Mouse (Mus musculus): Measurements from ENCODE around the gene Mier2.

Mier2 gene

DNA sequence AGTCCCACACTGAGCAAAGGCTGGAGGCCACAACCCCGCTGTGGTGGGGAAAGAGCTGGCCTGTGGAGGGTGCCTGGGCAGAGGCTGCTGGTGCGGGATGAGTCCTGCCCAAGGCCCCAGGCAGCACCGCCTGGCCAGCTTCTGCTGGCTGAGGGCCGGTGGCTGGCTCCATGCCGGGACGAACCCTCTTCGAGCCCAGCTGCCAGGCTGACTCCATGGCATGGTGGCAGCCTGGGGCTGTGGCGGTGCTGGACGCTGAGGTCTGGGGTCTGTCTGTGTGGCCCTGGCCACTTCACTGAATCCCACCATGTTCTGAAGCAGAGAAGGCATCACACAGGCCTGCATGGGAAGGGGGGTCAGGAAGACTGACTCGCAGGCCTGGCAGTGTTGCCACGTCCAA lies 14.3 kb downstream of the Mier2 start:
- in situ Hi-C loops (cut with MboI, MseI): no loop called here

DNA sequence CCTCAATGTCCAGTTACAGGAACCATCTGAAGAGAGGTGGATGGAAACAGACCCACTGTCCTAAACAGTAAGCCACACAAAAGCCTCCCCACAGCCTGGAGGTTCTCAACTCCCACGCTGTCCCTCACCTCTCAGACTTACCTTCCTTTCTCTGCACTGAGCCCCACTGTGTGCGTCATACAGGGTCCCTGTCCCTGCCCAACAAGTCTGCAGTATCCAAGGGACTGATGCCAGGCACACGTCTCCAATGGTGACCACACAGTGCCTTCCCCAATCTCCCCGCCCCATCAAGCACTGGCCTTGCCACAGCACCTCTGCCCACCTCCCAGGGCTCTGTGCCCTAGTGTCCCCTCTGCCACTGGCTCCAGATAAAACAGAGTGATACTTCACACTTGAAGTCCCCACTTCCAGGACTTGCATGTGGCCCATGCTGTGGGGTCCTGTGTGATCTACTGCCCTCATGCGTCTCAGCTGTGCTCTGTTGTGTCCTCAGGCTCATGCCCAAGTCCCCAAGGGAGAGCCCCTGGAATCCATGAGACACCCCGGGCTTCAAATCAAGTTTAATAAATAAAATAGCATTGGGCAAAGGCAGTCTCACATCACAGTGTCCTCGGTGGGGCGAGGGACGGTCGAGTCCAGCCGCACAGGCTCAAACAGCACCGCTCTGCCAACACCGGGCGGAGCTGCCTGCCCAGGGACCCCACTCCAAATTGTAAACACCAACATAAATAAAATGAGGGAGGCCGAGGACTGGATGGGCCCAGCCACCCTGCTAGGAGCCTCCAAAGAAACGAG lies 15.1 kb downstream of the Mier2 start:
- in situ Hi-C loops (cut with MboI, MseI): no loop called here

DNA sequence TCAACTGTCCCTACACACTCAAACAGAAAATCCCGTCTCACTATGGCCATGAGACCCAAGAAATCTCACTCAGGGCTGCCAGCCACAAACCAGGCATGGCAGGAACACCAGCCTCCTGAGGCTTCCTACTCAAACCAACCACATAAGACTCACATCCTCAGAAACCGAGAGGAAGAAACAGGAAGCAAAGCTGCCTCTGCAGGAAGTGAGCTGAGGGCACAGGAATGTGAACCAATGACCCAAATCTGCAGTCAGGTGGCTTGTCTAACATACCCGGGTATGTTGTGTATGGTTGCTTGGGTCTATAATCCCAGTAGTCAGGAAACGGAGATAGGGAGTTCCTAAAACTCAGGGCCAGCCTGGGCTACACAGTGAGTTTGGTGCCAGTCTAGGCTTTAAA lies 16.1 kb downstream of the Mier2 start:
- in situ Hi-C loops (cut with MboI, MseI): no loop called here

DNA sequence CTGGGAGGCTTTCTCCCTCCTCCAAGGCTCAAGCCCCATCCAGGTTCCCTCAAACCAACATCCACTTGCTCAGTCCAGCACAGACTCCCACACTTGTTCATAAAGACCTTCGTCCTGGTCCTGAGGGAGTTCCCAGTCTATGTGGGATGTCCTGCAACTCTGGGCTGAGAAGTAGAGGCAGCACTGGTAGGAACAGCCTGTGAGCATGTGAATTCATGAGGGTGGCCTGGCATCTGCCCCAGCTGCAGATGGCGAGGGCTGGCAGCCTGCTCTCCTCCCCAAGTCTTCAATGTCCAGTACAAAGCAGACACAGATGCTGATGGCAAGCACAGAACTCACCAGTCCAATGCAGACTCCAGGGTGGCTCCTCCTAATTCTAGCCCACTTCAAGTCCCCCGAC lies 16.7 kb downstream of the Mier2 start:
- in situ Hi-C loops (cut with MboI, MseI): no loop called here

DNA sequence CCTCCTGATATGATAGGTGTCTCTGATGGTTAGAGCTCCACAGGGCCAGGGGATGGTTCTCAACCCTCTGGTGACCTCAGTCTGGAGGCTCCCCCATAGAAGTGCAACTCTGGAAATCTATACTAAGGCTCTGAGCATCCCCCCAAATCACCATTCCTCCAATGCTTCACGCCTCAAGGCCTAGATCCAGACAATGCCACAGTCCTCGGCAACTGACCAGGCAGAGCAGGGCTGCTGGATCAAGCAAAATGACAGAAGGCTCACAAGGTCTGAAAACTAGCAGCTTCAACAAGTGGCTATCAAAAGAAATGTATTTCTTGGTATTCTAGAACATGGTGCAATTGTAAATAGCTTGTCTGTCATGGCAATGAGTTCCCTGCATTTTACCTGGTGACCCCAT lies 17.2 kb downstream of the Mier2 start:
- in situ Hi-C loops (cut with MboI, MseI): no loop called here

DNA sequence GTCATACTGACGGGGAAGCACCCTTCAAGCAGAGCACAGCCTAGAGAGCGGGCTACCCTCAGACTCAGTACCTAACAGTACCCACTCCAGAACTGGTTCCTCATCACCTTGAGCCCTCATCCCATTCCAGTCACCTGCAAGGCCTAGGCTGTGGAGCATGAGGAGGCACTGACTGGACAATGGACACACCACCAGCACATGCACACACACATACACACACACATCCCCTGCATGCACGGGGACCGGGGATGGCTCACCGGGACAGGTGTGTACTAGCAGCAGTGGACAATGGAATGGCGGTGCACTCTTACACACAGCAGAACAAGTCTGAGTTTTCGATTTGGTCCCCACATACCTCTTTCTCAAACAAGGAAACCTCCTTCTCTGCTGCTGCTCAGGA lies 17.7 kb downstream of the Mier2 start:
- in situ Hi-C loops (cut with MboI, MseI): no loop called here

DNA sequence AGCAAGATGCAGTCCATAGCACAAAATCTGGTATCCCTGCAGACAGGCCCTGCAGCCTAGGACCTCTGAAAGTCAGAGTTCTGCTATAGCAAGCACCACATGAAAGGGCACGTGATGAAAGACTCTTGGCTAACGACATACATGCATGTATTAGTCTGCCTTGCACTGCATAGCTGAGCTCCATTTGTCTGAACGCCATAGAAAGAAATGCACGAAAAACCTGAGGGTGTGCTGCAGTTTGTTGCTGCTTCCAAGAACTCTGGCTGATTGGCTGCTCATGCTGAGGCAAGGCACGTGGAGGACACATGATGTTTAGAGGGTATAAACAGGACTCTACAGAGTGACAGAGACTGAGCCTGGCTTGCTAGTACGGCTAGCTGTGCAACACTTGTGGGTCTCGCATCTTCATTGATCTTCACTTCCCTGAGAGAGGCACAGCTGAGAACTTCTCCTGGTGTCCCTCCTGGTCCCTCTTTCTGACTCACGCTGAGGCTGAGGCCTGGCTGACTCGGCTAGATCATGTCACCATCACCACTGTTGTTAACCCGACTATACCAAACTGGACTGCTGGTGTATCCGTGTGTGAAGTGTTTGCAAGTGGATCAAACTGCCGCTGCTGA lies 18.4 kb downstream of the Mier2 start:
- in situ Hi-C loops (cut with MboI, MseI): no loop called here

DNA sequence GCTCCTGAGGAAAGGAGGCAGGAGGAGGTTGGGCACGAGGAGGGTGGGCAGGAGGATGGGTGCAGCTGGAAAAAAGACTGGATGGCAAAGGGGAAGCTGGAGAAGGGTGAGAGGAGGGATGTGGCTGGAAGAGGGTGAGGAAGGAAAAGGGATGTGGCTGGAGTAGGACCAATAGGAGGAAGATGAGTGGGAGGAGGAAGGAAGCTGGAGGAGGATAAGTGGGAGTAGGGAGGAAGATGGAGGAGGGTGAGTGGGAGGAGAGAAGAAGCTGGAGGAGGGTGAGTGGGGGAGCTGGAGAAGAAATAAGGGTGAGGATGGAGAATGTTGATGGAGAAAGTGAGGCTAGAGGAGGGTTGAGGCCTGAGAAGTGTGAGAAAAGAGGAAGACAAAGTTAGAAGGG lies 19.6 kb downstream of the Mier2 start:
- in situ Hi-C loops (cut with MboI, MseI): no loop called here

DNA sequence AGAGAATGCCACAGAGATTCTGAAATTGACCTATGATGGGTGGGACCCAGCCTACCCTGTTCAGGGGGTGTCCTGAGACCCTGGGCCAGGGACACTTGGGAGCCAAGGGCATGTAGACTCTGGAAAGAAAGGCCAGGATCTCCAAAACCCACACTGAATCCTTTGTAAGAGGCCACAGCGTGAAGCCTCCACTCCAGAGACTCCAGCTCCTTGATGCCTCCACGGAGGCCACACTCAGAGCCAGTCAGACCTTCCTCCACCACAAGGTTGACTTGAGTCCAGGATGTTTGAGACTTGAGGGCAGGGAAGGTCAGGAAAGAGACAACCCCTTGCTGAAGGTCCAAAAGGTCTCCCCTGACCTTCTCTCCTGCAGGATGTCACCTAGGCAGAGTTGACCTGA lies 20.6 kb downstream of the Mier2 start:
- in situ Hi-C loops (cut with MboI, MseI): no loop called here

DNA sequence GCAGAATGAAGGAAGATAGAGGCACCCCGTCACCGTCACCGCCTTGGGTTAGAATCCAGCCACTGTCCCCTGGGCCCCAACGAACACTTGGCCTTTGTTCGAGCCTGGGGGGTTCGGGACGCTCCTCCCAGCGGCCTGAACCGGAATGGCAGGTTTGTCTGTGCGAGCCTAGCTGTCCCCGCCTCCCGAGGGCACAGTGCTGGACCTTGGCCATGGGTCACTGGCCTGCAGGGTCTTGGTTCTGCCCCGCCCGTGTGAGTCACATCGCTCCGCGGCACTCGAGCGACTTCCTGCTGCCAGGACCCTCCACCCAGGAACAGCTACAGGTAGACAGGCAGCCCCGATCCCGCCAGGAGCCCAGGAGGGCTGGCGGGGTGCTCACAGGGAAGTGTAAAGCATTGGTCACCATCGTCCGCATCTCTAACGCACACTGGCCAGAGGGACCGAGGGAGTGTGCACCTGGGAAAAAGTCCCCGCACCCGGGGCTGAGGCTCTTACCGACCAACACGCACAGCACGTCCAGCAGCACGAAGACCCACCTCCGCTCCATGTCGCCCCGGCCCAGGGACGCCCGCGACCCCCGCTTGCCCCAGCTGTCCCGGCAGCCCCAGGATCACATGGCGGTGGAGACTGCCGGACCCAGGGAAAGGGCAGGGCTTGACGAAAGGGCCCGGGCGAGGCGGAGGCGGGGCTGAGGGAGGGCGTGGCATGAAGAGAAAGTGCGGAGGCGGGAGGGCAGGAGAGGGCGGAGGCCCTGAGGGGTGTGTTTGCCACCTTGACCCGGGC lies 21.7 kb downstream of the Mier2 start, which contains the start of gene Plpp2:
Gene Plpp2, minus strand, starts transcription at position 671 of the 786 bp plus-strand sequence.
- in situ Hi-C loops (cut with MboI, MseI): no loop called here

DNA sequence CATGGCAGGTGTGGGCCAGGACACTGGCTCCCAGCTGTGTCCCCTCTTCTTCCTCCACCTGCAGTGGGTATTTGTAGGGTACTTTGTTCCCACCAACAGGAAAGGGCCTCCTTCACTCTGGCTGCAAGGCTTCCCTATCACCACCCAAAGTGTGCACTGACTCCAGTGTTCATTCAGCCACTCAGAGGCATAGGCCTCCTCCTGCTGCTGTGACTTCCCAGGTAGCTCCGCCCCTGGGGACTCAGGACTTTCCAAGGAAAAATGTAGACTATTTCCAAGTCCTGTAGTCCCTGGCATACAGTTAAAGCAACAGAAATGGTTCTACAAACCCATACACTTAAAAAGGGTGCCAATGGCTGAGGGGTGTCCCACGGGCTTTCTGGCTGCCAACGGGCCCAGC lies 22.3 kb downstream of the Mier2 start:
- in situ Hi-C loops (cut with MboI, MseI): no loop called here

DNA sequence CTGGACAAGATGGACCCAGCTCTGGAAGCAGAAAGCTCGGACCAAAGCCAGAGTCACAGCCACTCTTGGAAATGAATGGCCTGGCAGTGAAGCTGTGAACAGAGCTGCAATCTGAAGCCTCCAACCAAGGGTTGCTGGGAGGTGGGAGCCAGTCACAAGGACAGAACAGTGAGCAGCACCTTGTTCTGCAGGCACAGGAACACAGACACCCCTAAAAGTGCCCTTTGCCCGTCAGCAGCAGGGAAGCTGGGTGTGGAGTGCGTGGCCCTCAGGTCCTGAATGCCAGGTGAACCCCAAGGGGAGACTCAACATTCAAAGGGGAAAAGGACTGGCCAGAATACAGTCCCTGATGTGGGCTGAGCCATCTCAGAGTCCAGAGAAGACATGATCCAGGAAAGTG lies 23.4 kb downstream of the Mier2 start:
- in situ Hi-C loops (cut with MboI, MseI): no loop called here

DNA sequence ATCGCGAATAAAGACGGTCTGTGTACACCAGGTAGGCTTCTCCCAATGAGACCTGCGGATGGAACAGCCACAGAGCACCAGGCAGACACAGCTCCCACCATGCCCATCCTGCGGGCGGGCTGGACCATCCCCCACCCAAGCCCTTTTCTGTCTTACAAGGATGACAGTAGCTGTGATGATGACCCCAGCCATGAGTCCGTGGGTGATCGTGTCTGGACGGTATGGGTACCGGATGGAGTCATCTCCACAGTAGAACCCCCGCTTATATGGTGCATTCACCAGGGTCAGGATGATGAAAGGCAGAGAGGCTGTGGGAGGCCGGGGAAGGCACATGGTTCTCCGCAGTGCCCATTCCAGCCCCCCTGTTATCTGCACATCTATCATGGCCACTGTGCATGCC lies 24.3 kb downstream of the Mier2 start:
- in situ Hi-C loops (cut with MboI, MseI): no loop called here

DNA sequence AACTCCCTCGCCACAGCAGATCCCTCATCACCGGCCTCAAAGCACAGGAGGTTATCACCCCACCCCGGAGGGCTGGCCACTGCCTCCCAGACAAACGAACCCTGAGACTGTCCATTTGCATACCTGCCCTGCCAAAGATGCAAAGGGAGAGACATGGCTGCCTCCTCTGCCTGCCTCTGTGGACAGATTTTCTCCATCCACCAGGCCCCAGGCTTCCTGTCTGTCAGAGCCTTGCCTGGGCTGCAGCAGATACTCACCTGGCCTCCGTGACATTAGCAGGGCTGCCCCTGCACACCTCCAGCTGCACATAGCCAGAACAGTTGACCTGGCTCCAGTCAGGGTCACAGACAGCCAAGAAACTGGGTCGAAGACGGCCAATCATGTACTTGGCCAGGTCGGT lies 24.8 kb downstream of the Mier2 start:
- in situ Hi-C loops (cut with MboI, MseI): no loop called here

DNA sequence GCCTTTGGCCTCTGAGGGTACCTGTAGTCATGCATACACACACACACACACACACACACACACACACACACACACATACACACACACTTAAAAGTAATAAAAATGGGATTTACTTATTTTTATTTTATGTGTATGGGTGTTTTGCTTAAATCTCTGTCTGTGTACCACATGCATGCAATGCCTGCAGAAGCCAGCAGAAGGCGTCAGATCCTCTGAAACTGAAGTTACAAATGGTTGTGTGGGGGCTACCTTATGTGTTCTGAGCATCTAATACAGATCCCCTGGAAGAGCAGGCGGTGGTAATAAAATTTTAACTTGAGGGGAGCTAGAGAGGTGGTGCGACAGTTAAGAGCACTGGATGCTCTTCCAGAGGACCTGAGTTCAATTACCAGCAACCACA lies 26.9 kb downstream of the Mier2 start:
- in situ Hi-C loops (cut with MboI, MseI): no loop called here

DNA sequence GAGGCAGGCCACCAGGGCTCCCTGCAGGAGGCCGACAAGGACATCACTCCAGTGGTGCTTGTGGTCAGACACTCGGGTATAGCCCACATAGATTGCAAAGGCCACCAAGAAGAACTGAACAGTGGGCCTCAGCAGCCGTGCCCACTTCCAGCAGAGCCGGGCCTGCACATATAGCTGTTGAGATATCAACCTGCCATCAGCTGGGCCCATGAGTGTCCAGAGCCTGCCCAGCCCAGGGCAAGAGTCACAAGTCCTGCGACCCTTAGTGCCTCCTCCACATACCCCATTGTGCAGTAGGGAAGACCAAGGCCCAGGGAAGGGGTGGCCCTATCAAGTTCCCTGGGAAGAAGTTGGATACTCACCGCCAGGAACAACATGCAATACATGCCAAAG lies 27.6 kb downstream of the Mier2 start:
- in situ Hi-C loops (cut with MboI, MseI): no loop called here

DNA sequence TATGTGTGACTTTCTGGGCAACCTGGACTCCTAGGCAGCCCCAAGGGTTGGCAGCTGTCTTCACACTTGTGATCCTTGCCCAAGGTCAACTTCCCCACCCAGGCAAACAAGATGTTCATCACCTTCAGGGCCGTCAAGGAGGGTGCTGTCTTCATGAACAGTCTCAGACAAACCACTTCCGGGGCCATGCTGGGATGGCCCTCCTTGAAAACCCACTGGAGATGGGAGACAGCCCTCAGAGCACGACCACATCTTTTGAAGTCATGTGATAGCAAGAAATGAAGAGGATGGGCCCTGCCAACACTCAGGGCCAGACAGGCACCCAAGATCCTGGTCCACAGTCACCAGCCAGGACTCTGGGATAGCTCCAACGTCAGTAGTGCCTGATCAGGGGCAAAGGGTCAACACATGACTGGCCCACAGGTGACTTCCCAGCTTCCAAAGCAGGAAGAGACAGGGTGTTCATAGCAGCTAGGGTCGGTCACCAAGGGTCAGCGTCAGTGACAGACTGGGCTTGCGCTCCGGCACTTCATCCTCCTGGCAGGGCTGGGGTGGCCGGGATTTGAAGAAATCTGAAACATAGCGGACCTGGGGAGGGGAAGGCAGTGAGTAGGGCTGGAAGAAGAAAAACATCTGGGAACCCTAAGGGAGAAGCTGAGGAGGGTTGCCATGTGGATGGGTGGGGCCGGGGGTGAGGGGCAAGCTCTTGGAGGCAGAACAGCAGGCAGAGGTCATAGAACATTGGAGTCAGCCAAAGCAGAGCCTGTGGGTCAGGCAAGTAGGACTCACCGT lies 28.1 kb downstream of the Mier2 start:
- in situ Hi-C loops (cut with MboI, MseI): no loop called here

DNA sequence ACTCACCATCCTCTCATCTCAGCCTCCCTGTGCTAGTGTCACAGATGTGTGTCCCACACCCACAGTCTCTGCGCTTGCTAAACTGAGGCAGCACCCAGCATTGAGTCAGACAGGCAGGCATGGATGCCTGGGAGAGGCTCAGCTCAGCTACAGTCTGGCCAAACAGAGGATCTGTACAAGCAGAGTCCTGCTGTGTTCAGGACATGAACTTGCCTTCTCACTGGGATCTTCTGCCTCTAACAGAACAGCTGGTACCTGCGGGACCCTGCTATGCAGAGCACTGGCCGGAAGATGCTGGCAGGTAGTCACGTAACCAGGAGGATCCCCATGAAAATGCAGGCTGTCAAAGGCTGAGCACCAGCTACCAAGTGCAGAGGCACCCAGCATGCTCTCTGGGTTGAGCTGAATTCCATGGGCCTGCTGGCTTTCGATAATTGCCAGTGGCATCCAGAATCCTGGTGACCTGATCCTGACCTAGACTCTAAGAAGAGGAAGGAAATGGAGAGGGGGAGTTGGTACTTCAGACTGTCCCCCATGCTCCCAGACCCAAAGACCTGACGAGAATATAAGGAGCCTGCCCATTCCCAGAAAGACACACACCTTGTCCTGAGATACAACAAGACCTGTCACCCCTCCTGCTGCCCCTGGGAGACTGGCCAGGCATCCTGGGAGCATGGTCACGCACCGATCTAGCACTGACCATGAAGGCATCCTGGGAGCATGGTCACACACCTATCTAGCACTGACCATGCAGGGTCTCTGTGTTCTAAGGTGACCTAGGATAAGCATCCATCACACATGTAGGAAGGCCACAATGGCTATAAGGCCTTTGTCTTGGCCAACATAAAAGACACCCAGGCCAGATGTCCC lies 29.3 kb downstream of the Mier2 start:
- in situ Hi-C loops (cut with MboI, MseI): no loop called here

DNA sequence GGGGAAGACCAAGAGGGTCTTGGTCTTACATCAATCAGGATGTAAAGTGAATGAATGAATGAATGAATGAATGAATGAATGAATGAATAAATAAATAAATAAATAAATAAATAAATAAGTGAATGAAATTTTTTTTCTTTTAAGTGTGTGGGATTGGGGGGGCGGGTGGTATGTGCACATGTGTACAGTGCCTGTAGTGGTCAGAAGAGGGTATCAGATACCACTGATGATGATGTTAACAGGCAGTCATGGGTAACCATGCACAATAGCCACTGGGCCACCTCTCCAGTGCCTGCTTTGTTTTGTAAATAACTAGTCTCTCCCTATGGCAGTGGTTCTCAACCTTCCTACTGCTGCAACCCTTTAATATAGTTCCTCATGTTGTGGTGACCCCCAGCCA lies 30.6 kb downstream of the Mier2 start:
- in situ Hi-C loops (cut with MboI, MseI): no loop called here

DNA sequence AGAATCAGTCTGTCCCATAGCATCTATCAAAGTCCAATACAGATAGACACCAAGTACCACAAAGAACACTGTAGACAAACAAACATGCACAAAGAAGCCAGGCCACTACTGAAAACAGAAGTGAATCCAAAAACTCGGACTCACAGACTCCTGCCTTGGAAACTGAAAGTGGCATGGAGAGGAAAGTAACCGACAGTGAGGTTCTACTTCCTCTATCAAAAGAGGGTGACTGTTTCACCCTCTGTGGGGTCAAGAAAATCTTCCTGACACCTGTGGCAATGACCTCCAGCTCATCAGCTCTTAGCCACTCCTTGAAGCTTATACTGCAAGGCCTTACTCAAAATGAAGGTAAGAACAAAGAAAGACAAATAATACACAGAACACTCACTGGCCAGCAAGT lies 48.3 kb downstream of the Mier2 start:
- in situ Hi-C loops (cut with MboI, MseI): no loop called here

Measured in T-helper 17 cell (primary cell).